ENCODE assay signal across 9 mouse cellular contexts in the genomic region with DNA sequence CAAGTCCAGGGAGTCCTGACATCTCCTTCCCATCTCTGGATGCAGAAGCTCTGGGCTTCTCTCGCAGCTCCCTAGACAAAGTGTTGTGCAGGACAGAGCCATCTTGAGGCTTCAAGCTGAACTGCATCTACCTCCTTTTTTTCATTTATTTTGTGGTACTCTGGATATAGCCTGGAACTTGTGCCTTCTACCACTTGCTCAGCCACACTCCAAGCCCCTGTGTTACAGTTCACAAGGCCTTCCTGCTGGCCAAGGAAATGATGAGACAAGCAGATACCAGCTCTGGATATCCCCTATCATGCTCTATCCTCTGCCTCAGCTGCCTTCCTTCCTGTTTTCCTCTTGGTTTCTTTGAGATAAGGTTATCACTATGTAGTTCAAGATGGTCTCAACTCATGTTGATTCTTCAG. TPM values are rescaled to one million over a fixed set of nuclear protein-coding genes. Genes with fewer than 3 reads are reported as not detected.
DNase-seq lines count a peak whose midpoint lies in the region; ATAC-seq lines count a peak whose summit lies in the region.
"Had no signal": no experiment of that assay in that cellular context is flagged by ENCODE, and none has a peak within 500 bp of the region (broad histone marks: within the 10 kb centered on the region; RNA-seq: fewer than 3 reads in every experiment).

No protein-coding gene starts in this region.

- H3K4me3 ChIP-seq in hindbrain, embryonic 11.5 days (ENCODE audit: low read depth, low read length): no peak overlapping the region
- H3K4me3 ChIP-seq in hindbrain, embryonic 10.5 days: no peak overlapping the region
- H3K4me3 ChIP-seq in hindbrain, embryonic 16.5 days (ENCODE audit: low read length): no peak overlapping the region
- H3K4me3 ChIP-seq: stomach, embryonic 15.5 days had no signal

- 0 out of 2 replicates have a peak, but pooled peaks have one; percentile 38 for ATAC-seq in hindbrain, embryonic 11.5 days (ENCODE audit: low FRiP score)
- peak; percentile 71 for ATAC-seq in hindbrain, embryonic 16.5 days

- H3K27ac ChIP-seq in hindbrain, embryonic 11.5 days (ENCODE audit: low read depth, low read length): no peak overlapping the region
- H3K27ac ChIP-seq in hindbrain, embryonic 10.5 days: no peak overlapping the region
- H3K27ac ChIP-seq in hindbrain, embryonic 16.5 days (ENCODE audit: low read depth, low read length): no peak overlapping the region
- H3K27ac ChIP-seq: stomach, embryonic 15.5 days had no signal

- H3K9ac ChIP-seq in hindbrain, embryonic 11.5 days (ENCODE audit: low read depth, low read length): no peak overlapping the region
- no peak overlapping the region for H3K9ac ChIP-seq in hindbrain, embryonic 16.5 days (ENCODE audit: low read depth, low read length)
- H3K9ac ChIP-seq: stomach, embryonic 15.5 days had no signal

- no peaks in the 10 kb centered on the region for H3K27me3 ChIP-seq in hindbrain, embryonic 11.5 days (ENCODE audit: control insufficient read depth, insufficient read depth, low read length)
- H3K27me3 ChIP-seq in hindbrain, embryonic 10.5 days (ENCODE audit: insufficient read depth, poor library complexity, severe bottlenecking): no peaks in the 10 kb centered on the region
- H3K27me3 ChIP-seq in hindbrain, embryonic 16.5 days (replicated peaks; ENCODE audit: control insufficient read depth, insufficient read depth, low read length): no peaks in the 10 kb centered on the region
- H3K27me3 ChIP-seq: stomach, embryonic 15.5 days had no signal

- peak; percentile 43 for DNase-seq in hindbrain, embryonic 11.5 days (ENCODE audit: low spot score)
- no peak for DNase-seq in hindbrain, embryonic 10.5 days (ENCODE audit: low spot score)
- peak; percentile 42 for DNase-seq in A20 (ENCODE audit: low read depth, low spot score)
- peak; percentile 45 for DNase-seq in MEL-GATA-1-ER (ENCODE audit: extremely low read depth, low read depth)
- DNase-seq in lung, postnatal 25 days (ENCODE audit: low spot score): peak; percentile 18
- DNase-seq in ovary, postnatal 14 days (ENCODE audit: low spot score): no peak
- no peak for DNase-seq in thymus, postnatal 36 days

- no peaks in the 10 kb centered on the region for H3K4me1 ChIP-seq in hindbrain, embryonic 11.5 days (replicated peaks; ENCODE audit: control insufficient read depth, insufficient read depth, low read length)
- no peaks in the 10 kb centered on the region for H3K4me1 ChIP-seq in hindbrain, embryonic 10.5 days (replicated peaks)
- H3K4me1 ChIP-seq in hindbrain, embryonic 16.5 days (ENCODE audit: control insufficient read depth, insufficient read depth, low read depth, low read length): no peaks in the 10 kb centered on the region
- H3K4me1 ChIP-seq: stomach, embryonic 15.5 days had no signal

- H3K4me2 ChIP-seq in hindbrain, embryonic 11.5 days (replicated peaks; ENCODE audit: low read depth, low read length): no peak overlapping the region
- no peak overlapping the region for H3K4me2 ChIP-seq in hindbrain, embryonic 16.5 days (ENCODE audit: low read length)
- H3K4me2 ChIP-seq: stomach, embryonic 15.5 days had no signal

- H3K9me3 ChIP-seq in hindbrain, embryonic 11.5 days (ENCODE audit: control insufficient read depth, low read length): no peaks in the 10 kb centered on the region
- no peaks in the 10 kb centered on the region for H3K9me3 ChIP-seq in hindbrain, embryonic 10.5 days
- no peaks in the 10 kb centered on the region for H3K9me3 ChIP-seq in hindbrain, embryonic 16.5 days (ENCODE audit: control insufficient read depth, low read length)
- H3K9me3 ChIP-seq: stomach, embryonic 15.5 days had no signal

- H3K36me3 ChIP-seq in hindbrain, embryonic 11.5 days (ENCODE audit: control insufficient read depth, insufficient read depth, low read length): peaks cover 4% of the 10 kb centered on the region; the same call in 1 of the 2 replicates
- H3K36me3 ChIP-seq in hindbrain, embryonic 10.5 days: peaks cover 94% of the 10 kb centered on the region
- H3K36me3 ChIP-seq in hindbrain, embryonic 16.5 days (ENCODE audit: control insufficient read depth, insufficient read depth, low read length): peaks cover 22% of the 10 kb centered on the region

- 48% methylated on average over 1 of the region's 1 CpGs for WGBS in hindbrain, embryonic 11.5 days
- 29% methylated on average over 1 of the region's 1 CpGs for WGBS in hindbrain, embryonic 10.5 days
- WGBS in hindbrain, embryonic 16.5 days: 5% methylated on average over 1 of the region's 1 CpGs

RNA-seq across cellular contexts. Expression of a gene that starts 15.3 kb away (rescaled TPM):
- not detected in 2 replicates for polyA plus RNA-seq in hindbrain, embryonic 11.5 days (2014; fragmentation: Nextera tagmentation; extraction: Ambion mirVana)
- not detected in 2 replicates for polyA plus RNA-seq in hindbrain, embryonic 10.5 days (2016; fragmentation: Nextera tagmentation; extraction: Ambion mirVana)
- 2.4 TPM in 1 of 2 replicates, not detected in the other for polyA plus RNA-seq in hindbrain, embryonic 16.5 days (2015; fragmentation: Nextera tagmentation; extraction: Ambion mirVana)
- polyA plus RNA-seq: stomach, embryonic 15.5 days had no signal

RNA-seq across cellular contexts. Expression of a gene that starts 21.6 kb away (rescaled TPM):
- not detected in 2 replicates for polyA plus RNA-seq in hindbrain, embryonic 11.5 days (2014; fragmentation: Nextera tagmentation; extraction: Ambion mirVana)
- not detected in 2 replicates for polyA plus RNA-seq in hindbrain, embryonic 10.5 days (2016; fragmentation: Nextera tagmentation; extraction: Ambion mirVana)
- 0.31 TPM in 1 of 2 replicates, not detected in the other for polyA plus RNA-seq in hindbrain, embryonic 16.5 days (2015; fragmentation: Nextera tagmentation; extraction: Ambion mirVana)
- polyA plus RNA-seq: stomach, embryonic 15.5 days had no signal

RNA-seq across cellular contexts. Expression of a gene that starts 32.2 kb away (rescaled TPM):
- 20.2 and 22.0 TPM in 2 replicates for polyA plus RNA-seq in hindbrain, embryonic 11.5 days (2014; fragmentation: Nextera tagmentation; extraction: Ambion mirVana)
- 17.7 and 19.5 TPM in 2 replicates for polyA plus RNA-seq in hindbrain, embryonic 10.5 days (2016; fragmentation: Nextera tagmentation; extraction: Ambion mirVana)
- 9.7 and 10.8 TPM in 2 replicates for polyA plus RNA-seq in hindbrain, embryonic 16.5 days (2015; fragmentation: Nextera tagmentation; extraction: Ambion mirVana)

RNA-seq across cellular contexts. Expression of a gene that starts 32.2 kb away (rescaled TPM):
- polyA plus RNA-seq in hindbrain, embryonic 11.5 days (2014; fragmentation: Nextera tagmentation; extraction: Ambion mirVana): 16.3 and 17.3 TPM in 2 replicates
- polyA plus RNA-seq in hindbrain, embryonic 10.5 days (2016; fragmentation: Nextera tagmentation; extraction: Ambion mirVana): 19.4 and 19.8 TPM in 2 replicates
- polyA plus RNA-seq in hindbrain, embryonic 16.5 days (2015; fragmentation: Nextera tagmentation; extraction: Ambion mirVana): 8.9 and 9.9 TPM in 2 replicates

RNA-seq across cellular contexts. Expression of a gene that starts 34.1 kb away (rescaled TPM):
- polyA plus RNA-seq in hindbrain, embryonic 11.5 days (2014; fragmentation: Nextera tagmentation; extraction: Ambion mirVana): 77.4 and 86.5 TPM in 2 replicates
- 91.1 and 100 TPM in 2 replicates for polyA plus RNA-seq in hindbrain, embryonic 10.5 days (2016; fragmentation: Nextera tagmentation; extraction: Ambion mirVana)
- 103 and 113 TPM in 2 replicates for polyA plus RNA-seq in hindbrain, embryonic 16.5 days (2015; fragmentation: Nextera tagmentation; extraction: Ambion mirVana)

Comparison
In these comparisons a context has a peak if more than half of its experiments do, and no peak if none do; other contexts are left out.
1. DNase-seq: peak in hindbrain, embryonic 11.5 days (single experiment), A20 (single experiment), MEL-GATA-1-ER (single experiment) and lung, postnatal 25 days (single experiment); none in hindbrain, embryonic 10.5 days (single experiment), ovary, postnatal 14 days (single experiment) and thymus, postnatal 36 days (0 of 2).